Mouse (Mus musculus) cerebellum, adult 2 months (tissue): ENCODE measurements around the gene Tmem72. TPM values are rescaled to one million over a fixed set of nuclear protein-coding genes. Genes with fewer than 3 reads are reported as not detected.
A peak's percentile ranks its signal among the peaks of the same experiment; 100 is the strongest.

ENCODE experiments used
- DNase-seq, 2 experiments: peaks; one replicate each; pipeline ENCODE4 v3.0.0; 2021
- H3K27ac ChIP-seq: fragments of 200-500 bp; 2 replicates; pipeline ENCODE4 v1.5.1; 2012; ENCODE audit warnings: low read length, control low read depth, inconsistent platforms; ENCODE audit not compliant: insufficient read depth
- H3K27me3 ChIP-seq: fragments of 200-500 bp; 2 replicates; pipeline ENCODE4 v1.6.1; 2012; ENCODE audit warnings: inconsistent platforms, mild to moderate bottlenecking, low read length, moderate library complexity; ENCODE audit not compliant: control insufficient read depth, insufficient read depth
- H3K4me1 ChIP-seq: fragments of 200-500 bp; 2 replicates; pipeline ENCODE4 v1.6.1; 2011; ENCODE audit warnings: low read length; ENCODE audit not compliant: control insufficient read depth, insufficient read depth
- H3K4me3 ChIP-seq: fragments of 200-500 bp; replicated peaks from 2 replicates; pipeline ENCODE3; 2011; ENCODE audit warnings: mild to moderate bottlenecking, low read depth, low read length, control low read depth; ENCODE audit not compliant: insufficient read depth
- CTCF ChIP-seq: fragments of 200-500 bp; IDR thresholded peaks from 2 replicates; pipeline ENCODE4 v1.5.1; 2011; ENCODE audit warnings: low read depth, mild to moderate bottlenecking, control low read depth, low read length, moderate library complexity, borderline replicate concordance; ENCODE audit not compliant: insufficient read depth
- POLR2A ChIP-seq: fragments of 200-500 bp; IDR thresholded peaks from 2 replicates; pipeline ENCODE4 v1.6.1; 2011; ENCODE audit warnings: low read length, control low read depth, borderline replicate concordance; ENCODE audit not compliant: insufficient read depth
- WGBS: fragments of 180-500 bp; shearing (Covaris S2); methylation state at CpG from one replicate; pipeline ENCODE4 v1.1.7; 2018; 5-methylcytosine and 5-hydroxymethylcytosine counted together
- polyA plus RNA-seq: library from polyadenylated mRNA; depleted of rRNA; stranded (reverse); fragments of >200 nt; gene quantifications from 2 replicates; pipeline ENCODE4 v1.2.3, GENCODE M21; 2012; rRNA removed

Tmem72 gene
- polyA plus RNA-seq, 1 experiment = 0.77 TPM

GRCm38 (mm10) chr6:116635251-116636180 lies 81.2 kb downstream of the Tmem72 start:
- 67% methylated on average over 10 of the region's 10 CpGs for WGBS
- no peak for TF ChIP-seq POLR2A
- TF ChIP-seq CTCF = no peak
- no peak overlapping the region for H3K4me3 ChIP-seq
- no peak overlapping the region for H3K27ac ChIP-seq
- no peak for DNase-seq
- no peaks in the 10 kb centered on the region for H3K4me1 ChIP-seq
- no peaks in the 10 kb centered on the region for H3K27me3 ChIP-seq

DNA sequence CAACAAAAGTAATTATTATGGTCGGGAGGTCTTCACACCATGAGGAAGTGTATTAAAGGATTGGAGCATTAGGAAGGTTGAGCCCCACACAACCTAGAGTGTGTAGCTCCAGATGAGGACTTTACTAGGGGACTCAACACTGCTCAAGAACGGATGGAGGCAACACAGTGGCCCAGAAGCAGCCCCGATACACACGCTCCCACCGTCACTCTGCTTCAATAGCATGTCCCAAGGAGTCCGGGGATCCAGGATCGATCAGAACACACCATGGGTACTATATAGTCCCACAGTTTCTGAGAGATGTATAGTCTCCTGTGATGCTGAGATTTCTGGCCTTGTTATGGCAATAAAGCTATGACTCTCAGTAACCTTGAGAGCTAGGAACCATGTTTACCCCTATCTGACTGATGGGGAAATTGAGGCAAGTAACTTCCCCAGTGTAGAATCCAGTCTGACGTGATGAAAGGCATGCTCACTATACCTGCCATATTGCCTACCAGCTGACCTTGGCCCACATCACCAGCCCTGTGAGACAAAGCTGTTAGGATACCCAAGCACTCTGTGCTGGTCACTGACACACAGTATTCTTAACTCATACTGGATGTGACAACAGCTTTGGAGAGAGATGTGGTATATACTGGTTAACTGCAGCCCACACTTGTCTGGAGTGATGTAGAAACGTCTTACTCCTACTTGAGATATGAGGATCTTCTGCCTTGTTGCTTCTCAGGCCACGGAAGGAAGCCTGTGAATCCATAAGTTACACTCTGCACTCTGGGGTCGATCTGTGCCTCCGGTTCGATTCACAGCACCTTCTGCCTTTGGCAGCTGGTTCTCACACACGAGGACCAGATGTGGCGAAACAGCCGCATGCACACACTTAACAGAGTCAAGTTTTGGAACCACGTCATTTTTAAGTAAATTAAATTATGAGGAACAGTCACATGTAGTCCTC lies 82.7 kb downstream of the Tmem72 start:
- H3K27me3 ChIP-seq = no peaks in the 10 kb centered on the region
- no peak for DNase-seq
- 92% methylated on average over 17 of the region's 17 CpGs for WGBS
- H3K4me3 ChIP-seq = no peak overlapping the region
- no peaks in the 10 kb centered on the region for H3K4me1 ChIP-seq
- no peak overlapping the region for H3K27ac ChIP-seq
- TF ChIP-seq POLR2A (no peak), CTCF (no peak)

- H3K4me3 ChIP-seq = no peak overlapping the region
- H3K27me3 ChIP-seq = no peaks in the 10 kb centered on the region
- no peak overlapping the region for H3K27ac ChIP-seq
- WGBS = 60% methylated on average over 1 of the region's 1 CpGs
- peak; percentile 60 to 63 for DNase-seq
- H3K4me1 ChIP-seq = no peaks in the 10 kb centered on the region
- TF ChIP-seq CTCF (peak; percentile 59), POLR2A (no peak)
Observed at GRCm38 (mm10) chr6:116632129-116632528, 84.6 kb downstream of the Tmem72 start.

DNA sequence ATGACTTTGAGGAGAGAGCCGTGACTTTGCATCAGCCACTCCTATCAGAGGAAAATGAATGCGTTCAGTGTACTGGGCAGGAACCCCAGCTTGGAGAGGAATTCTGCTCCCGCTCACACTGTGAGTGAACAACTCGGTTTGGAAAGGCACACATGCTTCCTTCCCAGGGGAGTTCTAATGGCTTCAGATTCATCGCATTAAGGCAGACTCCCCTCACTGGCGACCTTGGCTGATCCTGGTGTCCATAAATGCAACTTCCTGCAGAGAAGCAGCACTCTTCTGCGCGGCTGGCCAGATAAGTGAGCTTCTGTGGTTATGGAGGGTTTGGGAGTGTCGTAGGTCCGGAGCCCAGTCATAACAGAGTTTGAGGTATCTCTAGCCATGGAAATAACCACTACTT lies 86.9 kb downstream of the Tmem72 start:
- H3K27ac ChIP-seq = no peak overlapping the region
- WGBS = 79% methylated on average over 10 of the region's 10 CpGs
- TF ChIP-seq POLR2A = no peak
- no peak for TF ChIP-seq CTCF
- H3K4me3 ChIP-seq = no peak overlapping the region
- no peak for DNase-seq
- no peaks in the 10 kb centered on the region for H3K27me3 ChIP-seq
- no peaks in the 10 kb centered on the region for H3K4me1 ChIP-seq

Other genes starting within 250 kb of the Tmem72 start
- not detected in 2 replicates for gene Olfr211, start 227.8 kb downstream of the Tmem72 start, polyA plus RNA-seq
- 0.03 TPM in 1 of 2 replicates, not detected in the other for gene Olfr212, start 210.4 kb downstream of the Tmem72 start, polyA plus RNA-seq
- gene Olfr213, start 178.5 kb downstream of the Tmem72 start, polyA plus RNA-seq = not detected in 2 replicates
- gene Gm5580, start 165.8 kb downstream of the Tmem72 start, polyA plus RNA-seq = 0.11 and 0.21 TPM in 2 replicates
- not detected in 2 replicates for gene Olfr214, start 162.7 kb downstream of the Tmem72 start, polyA plus RNA-seq
- not detected in 2 replicates for gene Olfr215, start 132.7 kb downstream of the Tmem72 start, polyA plus RNA-seq
- gene Zfp422, start 87.9 kb downstream of the Tmem72 start, polyA plus RNA-seq = 32.4 and 34.2 TPM in 2 replicates
- 0.84 and 1.00 TPM in 2 replicates for gene Depp1, start 66.3 kb downstream of the Tmem72 start, polyA plus RNA-seq
- gene Rassf4, start 43.0 kb downstream of the Tmem72 start, polyA plus RNA-seq = 10.3 and 12.9 TPM in 2 replicates